Mouse (Mus musculus) lung, postnatal 36 days (tissue): ENCODE results near the gene Acsbg2.
A peak's percentile ranks its signal among the peaks of the same experiment; 100 is the strongest.

Experiments
- DNase-seq: peaks from one replicate; pipeline ENCODE4 v3.0.0; 2022; ENCODE audit warnings: mixed read lengths

The Acsbg2 gene

GRCm38 (mm10) chr17:56819032-56819545 is 55.2 kb downstream of the Acsbg2 start:
- DNase-seq, result no peak

- DNase-seq, result peak; percentile 48
Measured at GRCm38 (mm10) chr17:56818067-56818636, 56.1 kb downstream of the Acsbg2 start.

GRCm38 (mm10) chr17:56815057-56815345 is 59.2 kb downstream of the Acsbg2 start:
- DNase-seq, result no peak

DNA sequence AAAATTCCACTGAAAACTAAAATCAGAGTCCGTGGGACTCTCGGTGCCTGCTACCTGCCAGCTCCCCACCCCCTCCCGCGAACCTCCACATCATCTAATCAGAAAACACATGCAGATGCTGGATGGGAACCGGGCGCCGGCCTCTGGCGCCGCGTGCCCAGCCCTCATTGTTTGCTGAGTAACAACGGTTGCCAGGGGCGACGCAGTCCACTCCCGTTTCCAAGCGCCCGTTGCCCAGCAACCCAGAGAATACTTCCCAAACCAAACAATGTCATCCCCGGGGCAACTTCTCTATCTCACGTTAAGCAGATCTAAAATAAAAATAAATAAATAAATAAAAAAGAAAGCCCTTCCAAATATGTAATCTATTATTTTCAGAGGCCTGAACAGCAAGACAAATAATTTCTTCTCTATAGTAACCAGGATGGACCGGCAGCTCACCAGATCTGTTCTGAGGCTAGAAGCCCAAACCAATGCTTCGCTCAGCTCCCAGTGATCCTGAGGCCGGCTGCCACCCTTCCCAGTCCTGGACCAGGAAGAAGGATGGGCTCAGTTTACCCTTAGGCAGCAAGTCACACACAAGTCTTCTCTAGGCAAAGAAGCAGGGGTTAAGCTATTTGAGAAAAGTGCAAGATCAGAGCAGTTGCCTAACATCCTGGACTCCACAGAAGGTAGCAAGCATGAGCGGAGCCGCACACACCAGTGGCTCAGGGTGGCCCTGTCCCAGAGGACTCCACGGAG is 59.8 kb downstream of the Acsbg2 start:
- DNase-seq, result peak; percentile 96

GRCm38 (mm10) chr17:56810245-56810644 is 64.0 kb downstream of the Acsbg2 start:
- DNase-seq, result peak; percentile 95

GRCm38 (mm10) chr17:56808518-56808917 is 65.7 kb downstream of the Acsbg2 start:
- DNase-seq, result peak; percentile 86

DNA sequence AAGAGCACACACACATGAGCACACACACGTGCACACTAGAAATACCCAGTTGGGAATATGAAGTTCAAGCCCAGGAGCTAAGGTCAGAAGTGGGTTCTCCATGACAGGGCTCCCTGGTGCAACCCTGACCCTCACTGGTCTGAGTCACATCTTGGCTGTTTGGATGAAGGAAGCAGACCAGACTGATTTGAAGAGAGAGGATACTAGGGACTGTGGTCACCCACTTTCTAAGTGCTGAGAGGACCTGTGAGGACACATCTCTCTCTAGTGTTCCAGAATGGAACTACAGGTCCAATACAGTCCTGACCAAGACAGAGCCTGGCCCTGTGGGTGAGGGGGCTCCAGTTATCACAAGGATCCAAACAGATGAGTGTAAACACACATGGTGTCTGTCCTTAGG is 68.5 kb downstream of the Acsbg2 start:
- DNase-seq, result no peak

DNA sequence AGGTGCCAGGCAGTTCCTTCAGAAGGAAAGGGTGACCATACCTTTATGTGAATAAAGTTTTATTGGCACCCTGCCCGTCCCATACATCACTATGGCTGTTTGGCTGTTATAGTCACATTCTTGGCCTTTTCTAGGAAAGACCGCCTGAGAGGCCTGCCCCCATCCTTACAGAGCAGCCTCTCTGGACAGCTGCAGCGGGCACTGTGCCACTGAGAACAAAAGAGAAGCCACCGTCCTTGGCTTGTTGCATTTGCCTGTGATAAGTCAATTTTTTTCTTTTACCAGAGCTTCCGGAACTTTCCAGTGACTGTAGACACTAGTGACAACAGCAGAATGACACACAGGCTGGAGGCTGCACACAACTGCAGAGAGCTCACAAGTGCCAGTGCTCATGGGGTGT is 69.3 kb downstream of the Acsbg2 start:
- no peak for DNase-seq

DNA sequence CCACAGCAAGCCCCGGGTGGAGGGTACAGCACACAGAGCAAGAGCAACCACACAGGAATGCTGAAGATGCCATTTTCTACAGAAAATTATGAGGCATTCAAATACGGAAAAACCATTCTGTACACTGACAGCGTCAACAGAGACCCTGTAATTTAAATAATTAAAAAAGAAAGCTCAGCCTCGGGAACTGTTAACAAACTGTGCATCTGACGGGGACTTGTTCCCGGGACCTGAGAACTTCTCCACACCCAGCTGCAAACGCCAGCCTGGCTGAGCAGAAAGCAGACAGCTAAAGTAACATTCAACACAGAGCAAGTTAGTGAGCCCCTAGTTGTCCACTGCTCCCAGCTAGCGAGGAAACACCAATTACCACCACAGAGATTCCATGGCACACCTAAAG is 72.2 kb downstream of the Acsbg2 start:
- no peak for DNase-seq

- DNase-seq, result no peak
Measured at GRCm38 (mm10) chr17:56799276-56799675, 75.0 kb downstream of the Acsbg2 start.

DNA sequence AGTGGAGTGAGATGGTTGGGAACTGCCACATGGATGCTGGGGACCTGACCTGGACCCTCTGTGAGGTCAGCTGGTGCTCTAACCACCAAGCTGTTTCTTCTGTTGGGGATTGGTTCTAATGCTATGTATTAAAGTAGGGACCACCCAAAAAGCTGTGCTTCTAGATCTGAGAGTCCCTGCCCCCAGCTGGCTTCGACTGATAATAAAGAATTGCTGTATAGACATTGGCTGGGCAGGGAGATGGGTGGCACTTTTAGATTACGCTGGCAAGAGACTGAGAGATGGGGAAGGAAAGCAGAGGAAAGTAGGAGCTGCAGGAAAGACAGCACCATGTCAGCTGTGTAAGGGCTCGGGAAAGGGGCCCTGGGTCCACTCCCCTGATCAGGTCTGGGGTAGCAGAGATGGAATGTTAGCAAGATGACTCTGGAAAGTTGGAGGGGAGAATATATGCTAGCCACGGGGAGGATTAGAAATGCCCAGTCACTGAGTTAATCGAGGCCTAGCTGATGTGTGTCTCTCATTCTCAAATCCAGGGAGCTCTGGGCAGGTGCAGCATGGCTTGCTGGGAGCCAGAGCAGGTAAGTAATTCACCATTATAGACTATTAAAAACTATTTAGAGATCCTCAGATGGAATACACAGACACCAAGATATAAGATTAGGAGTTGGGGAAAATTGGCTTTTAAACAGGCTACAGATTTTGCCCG is 80.5 kb downstream of the Acsbg2 start:
- DNase-seq, result no peak
